Mouse (Mus musculus): ENCODE data around the gene Igf2bp2.

- TF ChIP-seq CTCF (IDR thresholded peaks at IDR 0.05; ENCODE audit: low read depth, low read length) (no peak), POLR2A (IDR thresholded peaks at IDR 0.05; ENCODE audit: extremely low read depth, insufficient read depth, low read length) (no peak)
These were observed 87.1 kb downstream of the Igf2bp2 start for GRCm38 (mm10) chr16:22075829-22076619.
